Mouse (Mus musculus) myocyte (in vitro differentiated cells): ENCODE measurements at regions not wholly inside any gene's neighbourhood (a gene's known extent, or its start where the extent isn't known, plus 50 kb on each side); places are given as distances from the start of the nearest gene placed in this dataset.

Source experiments
- MYOD1 ChIP-seq, 3 experiments: IDR thresholded peaks; one replicate each; pipeline ENCODE4 v1.6.1; 2011; ENCODE audit warnings: control low read depth in 2 of 3, low read depth in 2 of 3, mild to moderate bottlenecking in 2 of 3, moderate library complexity in 1 of 3; ENCODE audit not compliant: insufficient read length in 2 of 3, control insufficient read depth in 1 of 3
- POLR2A ChIP-seq: IDR thresholded peaks from one replicate; pipeline ENCODE4 v1.6.1; 2011; ENCODE audit warnings: low read depth, mild to moderate bottlenecking, control low read depth, moderate library complexity; ENCODE audit not compliant: insufficient read length
- REST ChIP-seq: IDR thresholded peaks from one replicate; pipeline ENCODE4 v1.6.1; 2011; ENCODE audit warnings: mild to moderate bottlenecking, control low read depth, moderate library complexity; ENCODE audit not compliant: insufficient read depth, insufficient read length

DNA sequence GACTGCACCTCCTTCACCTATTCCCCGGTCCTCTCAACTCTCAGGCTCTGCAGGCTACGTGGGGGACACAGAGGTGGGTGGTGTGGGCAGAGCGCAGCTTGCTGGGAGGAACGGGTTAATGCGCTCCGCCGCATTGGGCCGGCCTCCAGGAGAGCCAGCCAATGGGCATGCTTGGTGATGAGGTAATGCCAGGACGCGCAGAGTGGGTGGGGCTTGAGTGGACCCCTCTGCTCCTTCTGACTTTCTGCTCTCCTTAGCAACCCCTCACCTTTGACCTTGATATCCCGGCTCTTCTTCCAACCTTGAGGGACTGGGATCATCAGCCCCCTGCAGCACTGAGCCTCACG, 85.2 kb downstream of the 1700001O22Rik start:
- no peak for TF ChIP-seq POLR2A
- TF ChIP-seq REST, result no peak
- no peak for TF ChIP-seq MYOD1 (IDR thresholded peaks at IDR 0.05; ENCODE audit: control insufficient read depth in 1 of 3, insufficient read length in 2 of 3, low read depth in 2 of 3)
